In the genomic region with DNA sequence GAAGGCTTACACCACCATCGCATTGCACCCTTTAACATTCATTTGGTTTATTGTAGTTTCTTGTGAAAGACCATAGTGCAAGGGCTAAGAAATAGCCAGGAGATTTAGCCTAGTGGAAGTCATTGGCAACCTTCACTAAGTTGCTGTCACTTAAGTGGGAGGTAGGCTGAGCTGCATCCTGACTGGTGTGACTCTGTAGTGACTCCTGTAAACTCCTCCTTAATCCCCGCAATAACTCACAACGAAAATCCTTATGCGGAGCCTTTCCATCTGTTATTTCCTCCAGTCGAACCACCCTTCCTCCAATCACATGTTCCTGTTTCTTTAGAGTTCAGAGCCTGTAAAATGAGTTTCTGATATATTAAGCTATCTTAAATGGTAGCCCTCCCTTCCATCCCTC, we compare ENCODE assay signal across 8 mouse cellular contexts. TPM values are rescaled to one million over a fixed set of nuclear protein-coding genes. Genes with fewer than 3 reads are reported as not detected.
DNase-seq lines count a peak whose midpoint lies in the region; ATAC-seq and TF ChIP-seq lines count a peak whose summit lies in the region.

No protein-coding gene starts in this region.

- H3K4me1 ChIP-seq in kidney, embryonic 15.5 days: peaks cover 15% of the 10 kb centered on the region
- H3K4me1 ChIP-seq in liver, embryonic 14.5 days (replicated peaks; ENCODE audit: control insufficient read depth in 2 of 2, insufficient read depth in 2 of 2, low read length in 1 of 2): peaks cover 54 to 57% of the 10 kb centered on the region in 2 experiments

- H3K27ac ChIP-seq in kidney, embryonic 15.5 days: peak overlapping the region; percentile 100
- peak overlapping the region; percentile 99 for H3K27ac ChIP-seq in liver, embryonic 14.5 days

- DNase-seq in kidney, adult 11 months: no peak
- peak in 1 of 3 experiments; percentile 31 for DNase-seq in liver, embryonic 14.5 days (ENCODE audit: low read depth in 3 of 3, low spot score in 3 of 3)
- DNase-seq in telencephalon, adult 2 months (ENCODE audit: low read depth, low spot score): peak; percentile 49
- DNase-seq in left cerebral cortex, postnatal 4 days: no peak
- DNase-seq in right cerebral cortex, postnatal 4 days: no peak

- peak overlapping the region; percentile 88 for H3K4me2 ChIP-seq in kidney, embryonic 15.5 days
- H3K4me2 ChIP-seq in liver, embryonic 14.5 days (ENCODE audit: low read depth): peak overlapping the region; percentile 93

- no peak for TF ChIP-seq EP300 in liver, embryonic 14.5 days (IDR thresholded peaks at IDR 0.05; ENCODE audit: low read depth)

- H3K27me3 ChIP-seq in kidney, embryonic 15.5 days: no peaks in the 10 kb centered on the region
- no peaks in the 10 kb centered on the region for H3K27me3 ChIP-seq in liver, embryonic 14.5 days (ENCODE audit: control insufficient read depth, insufficient read depth, low read length)

- H3K4me3 ChIP-seq in kidney, embryonic 15.5 days (replicated peaks): peak overlapping the region; percentile 94
- H3K4me3 ChIP-seq in liver, embryonic 14.5 days (ENCODE audit: insufficient read depth in 1 of 2, low read depth in 2 of 2, low read length in 2 of 2): peak overlapping the region; percentile 95 to 99

- WGBS in kidney, embryonic 15.5 days: 15% methylated on average over 5 of the region's 5 CpGs
- WGBS in liver, embryonic 14.5 days (ENCODE audit: insufficient replicate concordance): 14% methylated on average over 5 of the region's 5 CpGs

- no peak; the same call in 1 of the 2 replicates for TF ChIP-seq CTCF in liver, embryonic 14.5 days (IDR thresholded peaks at IDR 0.05; ENCODE audit: low read depth)

- no peaks in the 10 kb centered on the region for H3K9me3 ChIP-seq in kidney, embryonic 15.5 days (replicated peaks)
- H3K9me3 ChIP-seq in liver, embryonic 14.5 days (ENCODE audit: control insufficient read depth, low read length): no peaks in the 10 kb centered on the region

- peak; percentile 27; the same call in 1 of the 2 replicates for ATAC-seq in kidney, embryonic 15.5 days (replicated peaks; ENCODE audit: low FRiP score)
- ATAC-seq in activated CD4-positive, CD25-positive, alpha-beta regulatory T cell, adult 4 months: peak; percentile 20
- ATAC-seq in granulocyte monocyte progenitor cell, adult 5-6 weeks (replicated peaks; ENCODE audit: poor library complexity, severe bottlenecking): peak; percentile 25
- peak; percentile 14; the same call in 1 of the 2 replicates for ATAC-seq in liver, embryonic 14.5 days (ENCODE audit: insufficient read depth)

- peaks cover 5% of the 10 kb centered on the region; the same call in 1 of the 2 replicates for H3K36me3 ChIP-seq in kidney, embryonic 15.5 days
- no peaks in the 10 kb centered on the region; the same call in 1 of the 2 replicates for H3K36me3 ChIP-seq in liver, embryonic 14.5 days (replicated peaks; ENCODE audit: control insufficient read depth, insufficient read depth, low read depth)

- intact Hi-C loops in left cerebral cortex, postnatal 4 days (cut with DNase I): no loop called here

- 0 out of 2 replicates have a peak overlapping the region, but pooled peaks have one; percentile 3 for H3K9ac ChIP-seq in kidney, embryonic 15.5 days
- H3K9ac ChIP-seq in liver, embryonic 14.5 days (replicated peaks): peak overlapping the region; percentile 100

RNA-seq across cellular contexts. Expression of a gene that starts 0.5 kb away (rescaled TPM):
- polyA plus RNA-seq in kidney, embryonic 15.5 days (2015; fragmentation: Nextera tagmentation; extraction: Ambion mirVana): 27.1 and 30.2 TPM in 2 replicates
- polyA plus RNA-seq in activated CD4-positive, CD25-positive, alpha-beta regulatory T cell, adult 4 months (2017; shearing (Covaris generic)): 10 to 100 TPM; 18.4 to 20.7 TPM
- 18.8 and 26.9 TPM in 2 replicates for total RNA-seq in granulocyte monocyte progenitor cell, adult 5-6 weeks (2014; fragmentation: Nextera tagmentation)
- total RNA-seq in granulocyte monocyte progenitor cell, adult 5-6 weeks (2017): 14.3 and 25.0 TPM in 2 replicates
- 9.5 and 12.4 TPM in 2 replicates for polyA plus RNA-seq in liver, embryonic 14.5 days (2012; rRNA removed)
- polyA plus RNA-seq in liver, embryonic 14.5 days (2014; fragmentation: Nextera tagmentation; extraction: Ambion mirVana): 12.0 and 15.6 TPM in 2 replicates
- 10 to 100 TPM; 32.1 to 37.7 TPM for total RNA-seq in left cerebral cortex, postnatal 4 days (2021)
